Comparison of ENCODE assay signal across 30 mouse cellular contexts in genomic region chr15:3330291-3330690, GRCm38 (mm10). TPM values are rescaled to one million over a fixed set of nuclear protein-coding genes. Genes with fewer than 3 reads are reported as not detected.
DNase-seq lines count a peak whose midpoint lies in the region; ATAC-seq and TF ChIP-seq lines count a peak whose summit lies in the region.
"Had no signal": no experiment of that assay in that cellular context is flagged by ENCODE, and none has a peak within 500 bp of the region (broad histone marks: within the 10 kb centered on the region; RNA-seq: fewer than 3 reads in every experiment).

No protein-coding gene starts in this region.

- no peak for TF ChIP-seq EP300 in heart, adult 2 months (IDR thresholded peaks at IDR 0.05; ENCODE audit: insufficient read depth, low read depth, low read length)
- no peak for TF ChIP-seq EP300 in liver, postnatal 0 days (IDR thresholded peaks at IDR 0.05; ENCODE audit: low read depth)
- TF ChIP-seq EP300 in lung, postnatal 0 days (IDR thresholded peaks at IDR 0.05), result 0 out of 2 replicates have a peak, but pooled peaks have one; percentile 41
- TF ChIP-seq EP300 in stomach, postnatal 0 days (optimal IDR thresholded peaks at IDR 0.05), result no peak

- no peak for TF ChIP-seq POLR2A in heart, adult 2 months (IDR thresholded peaks at IDR 0.05; ENCODE audit: insufficient read depth, low read depth, low read length)

- no peak for ATAC-seq in liver, postnatal 0 days
- ATAC-seq in liver, embryonic 12.5 days, result no peak
- ATAC-seq in lung, postnatal 0 days, result peak; percentile 94
- ATAC-seq in stomach, postnatal 0 days (ENCODE audit: low FRiP score, low TSS enrichment), result no peak
- ATAC-seq: forebrain, embryonic 15.5 days; inflammation-experienced regulatory T-cells, adult 6 months had no signal

- H3K27me3 ChIP-seq in heart, adult 2 months (ENCODE audit: control insufficient read depth, insufficient read depth, low read length), result no peaks in the 10 kb centered on the region
- H3K27me3 ChIP-seq in liver, postnatal 0 days (ENCODE audit: insufficient read depth, low read length), result no peaks in the 10 kb centered on the region
- no peaks in the 10 kb centered on the region for H3K27me3 ChIP-seq in liver, embryonic 12.5 days (replicated peaks)
- H3K27me3 ChIP-seq in lung, postnatal 0 days (replicated peaks; ENCODE audit: insufficient read depth, low read length), result no peaks in the 10 kb centered on the region
- H3K27me3 ChIP-seq in stomach, postnatal 0 days (ENCODE audit: control insufficient read depth, insufficient read depth, low read length), result no peaks in the 10 kb centered on the region
- H3K27me3 ChIP-seq: embryonic facial prominence, embryonic 13.5 days; forebrain, embryonic 15.5 days; hindbrain, embryonic 15.5 days; liver, embryonic 13.5 days; lung, embryonic 15.5 days; megakaryocyte, embryonic 14.5 days; midbrain, embryonic 12.5 days; neural tube, embryonic 13.5 days had no signal

- peaks cover 11% of the 10 kb centered on the region for H3K36me3 ChIP-seq in heart, adult 2 months (ENCODE audit: control insufficient read depth, insufficient read depth, low read length)
- no peaks in the 10 kb centered on the region; the same call in 1 of the 2 replicates for H3K36me3 ChIP-seq in liver, postnatal 0 days (replicated peaks; ENCODE audit: insufficient read depth, low read length)
- peaks cover 8% of the 10 kb centered on the region; the same call in 1 of the 2 replicates for H3K36me3 ChIP-seq in liver, embryonic 12.5 days
- no peaks in the 10 kb centered on the region for H3K36me3 ChIP-seq in lung, postnatal 0 days (ENCODE audit: insufficient read depth, low read length)
- peaks cover 5% of the 10 kb centered on the region; the same call in 1 of the 2 replicates for H3K36me3 ChIP-seq in stomach, postnatal 0 days (ENCODE audit: control insufficient read depth, insufficient read depth, low read length)
- H3K36me3 ChIP-seq: forebrain, embryonic 10.5 days; forebrain, embryonic 15.5 days; hindbrain, embryonic 10.5 days; hindbrain, embryonic 15.5 days; midbrain, embryonic 12.5 days; neural tube, embryonic 13.5 days had no signal

- H3K9me3 ChIP-seq in liver, postnatal 0 days (ENCODE audit: low read length), result no peaks in the 10 kb centered on the region
- H3K9me3 ChIP-seq in liver, embryonic 12.5 days (replicated peaks), result no peaks in the 10 kb centered on the region
- H3K9me3 ChIP-seq in lung, postnatal 0 days (ENCODE audit: low read length), result no peaks in the 10 kb centered on the region
- no peaks in the 10 kb centered on the region for H3K9me3 ChIP-seq in stomach, postnatal 0 days (ENCODE audit: control insufficient read depth, low read length)
- H3K9me3 ChIP-seq: embryonic facial prominence, embryonic 13.5 days; forebrain, embryonic 10.5 days; forebrain, embryonic 15.5 days; hindbrain, embryonic 10.5 days; hindbrain, embryonic 15.5 days; liver, embryonic 13.5 days; lung, embryonic 15.5 days; megakaryocyte, embryonic 14.5 days; midbrain, embryonic 12.5 days; neural tube, embryonic 13.5 days had no signal

- H3K9ac ChIP-seq in heart, adult 2 months (ENCODE audit: low read depth, low read length), result no peak overlapping the region
- no peak overlapping the region for H3K9ac ChIP-seq in liver, postnatal 0 days (replicated peaks)
- H3K9ac ChIP-seq in liver, embryonic 12.5 days, result no peak overlapping the region
- H3K9ac ChIP-seq in lung, postnatal 0 days (replicated peaks; ENCODE audit: low read depth), result no peak overlapping the region
- no peak overlapping the region for H3K9ac ChIP-seq in stomach, postnatal 0 days (ENCODE audit: low read length)
- H3K9ac ChIP-seq: embryonic facial prominence, embryonic 13.5 days; forebrain, embryonic 15.5 days; hindbrain, embryonic 15.5 days; liver, embryonic 13.5 days; lung, embryonic 15.5 days; midbrain, embryonic 12.5 days; neural tube, embryonic 13.5 days had no signal

- TF ChIP-seq CTCF in heart, adult 2 months (IDR thresholded peaks at IDR 0.05), result 0 out of 2 replicates have a peak, but pooled peaks have one; percentile 15
- 0 out of 2 replicates have a peak, but pooled peaks have one; percentile 4 for TF ChIP-seq CTCF in liver, postnatal 0 days (IDR thresholded peaks at IDR 0.05; ENCODE audit: low read depth)
- peak; percentile 56 for TF ChIP-seq CTCF in lung, postnatal 0 days (IDR thresholded peaks at IDR 0.05)
- TF ChIP-seq CTCF in stomach, postnatal 0 days (IDR thresholded peaks at IDR 0.05; ENCODE audit: low read depth), result peak; percentile 49

- intact Hi-C loops in heart, adult 2 months (cut with DNase I), result no loop called here

- no peak for DNase-seq in heart, adult 2 months
- no peak for DNase-seq in heart, adult 11 months
- no peak for DNase-seq in liver, postnatal 0 days
- DNase-seq in lung, postnatal 0 days (ENCODE audit: low spot score), result peak; percentile 84
- DNase-seq in stomach, postnatal 0 days (ENCODE audit: low spot score), result peak; percentile 18
- DNase-seq in embryo, embryonic 10.5 days (ENCODE audit: low spot score), result no peak
- no peak for DNase-seq in gastrocnemius, adult 8-10 months (ENCODE audit: low spot score in 2 of 2)
- DNase-seq: adrenal gland, postnatal 10 days; cerebellum, adult 9-10 months; gastrocnemius, adult 2 months; heart, postnatal 14 days; kidney, adult 9 months; liver, embryonic 13.5 days had no signal

- H3K4me3 ChIP-seq in heart, adult 2 months, result no peak overlapping the region
- no peak overlapping the region for H3K4me3 ChIP-seq in liver, postnatal 0 days (ENCODE audit: low read depth, low read length)
- no peak overlapping the region for H3K4me3 ChIP-seq in liver, embryonic 12.5 days
- H3K4me3 ChIP-seq in lung, postnatal 0 days (ENCODE audit: low read depth, low read length), result no peak overlapping the region
- no peak overlapping the region for H3K4me3 ChIP-seq in stomach, postnatal 0 days (ENCODE audit: low read depth, low read length)
- H3K4me3 ChIP-seq: embryonic facial prominence, embryonic 13.5 days; forebrain, embryonic 10.5 days; forebrain, embryonic 15.5 days; gastrocnemius, adult 2 months; hindbrain, embryonic 10.5 days; hindbrain, embryonic 15.5 days; liver, embryonic 13.5 days; lung, embryonic 15.5 days; megakaryocyte, embryonic 14.5 days; midbrain, embryonic 12.5 days; neural tube, embryonic 13.5 days had no signal

- no peak overlapping the region for H3K4me2 ChIP-seq in liver, postnatal 0 days (ENCODE audit: low read depth, low read length)
- H3K4me2 ChIP-seq in liver, embryonic 12.5 days, result no peak overlapping the region
- H3K4me2 ChIP-seq in lung, postnatal 0 days (replicated peaks; ENCODE audit: low read depth, low read length), result no peak overlapping the region
- no peak overlapping the region for H3K4me2 ChIP-seq in stomach, postnatal 0 days (replicated peaks; ENCODE audit: low read depth)
- H3K4me2 ChIP-seq: embryonic facial prominence, embryonic 13.5 days; forebrain, embryonic 15.5 days; hindbrain, embryonic 15.5 days; liver, embryonic 13.5 days; lung, embryonic 15.5 days; midbrain, embryonic 12.5 days; neural tube, embryonic 13.5 days had no signal

- peaks cover 5% of the 10 kb centered on the region for H3K4me1 ChIP-seq in heart, adult 2 months (ENCODE audit: control insufficient read depth, insufficient read depth, low read length)
- no peaks in the 10 kb centered on the region for H3K4me1 ChIP-seq in liver, postnatal 0 days (ENCODE audit: insufficient read depth)
- H3K4me1 ChIP-seq in liver, embryonic 12.5 days, result no peaks in the 10 kb centered on the region
- no peaks in the 10 kb centered on the region for H3K4me1 ChIP-seq in lung, postnatal 0 days (ENCODE audit: insufficient read depth, low read depth, low read length)
- no peaks in the 10 kb centered on the region for H3K4me1 ChIP-seq in stomach, postnatal 0 days (replicated peaks; ENCODE audit: control insufficient read depth, insufficient read depth)
- H3K4me1 ChIP-seq: forebrain, embryonic 10.5 days; forebrain, embryonic 15.5 days; hindbrain, embryonic 10.5 days; hindbrain, embryonic 15.5 days; liver, embryonic 13.5 days; lung, embryonic 15.5 days; megakaryocyte, embryonic 14.5 days; midbrain, embryonic 12.5 days; neural tube, embryonic 13.5 days had no signal

- WGBS in heart, adult 2 months, result 91% methylated on average over 1 of the region's 1 CpGs
- WGBS in liver, postnatal 0 days (ENCODE audit: insufficient replicate concordance), result 76% methylated on average over 1 of the region's 1 CpGs
- 37% methylated on average over 1 of the region's 1 CpGs for WGBS in liver, embryonic 12.5 days (ENCODE audit: insufficient replicate concordance)
- WGBS in lung, postnatal 0 days, result 61% methylated on average over 1 of the region's 1 CpGs
- 81% methylated on average over 1 of the region's 1 CpGs for WGBS in stomach, postnatal 0 days

- no peaks in the 10 kb centered on the region for H3K79me2 ChIP-seq in heart, adult 2 months (replicated peaks; ENCODE audit: control insufficient read depth, insufficient read depth, low read length)

- H3K27ac ChIP-seq in heart, adult 2 months, result no peak overlapping the region
- H3K27ac ChIP-seq in liver, postnatal 0 days (ENCODE audit: low read depth), result no peak overlapping the region
- no peak overlapping the region for H3K27ac ChIP-seq in liver, embryonic 12.5 days
- no peak overlapping the region for H3K27ac ChIP-seq in lung, postnatal 0 days (ENCODE audit: low read length)
- no peak overlapping the region for H3K27ac ChIP-seq in stomach, postnatal 0 days (replicated peaks)
- H3K27ac ChIP-seq: embryonic facial prominence, embryonic 13.5 days; forebrain, embryonic 10.5 days; forebrain, embryonic 15.5 days; hindbrain, embryonic 10.5 days; hindbrain, embryonic 15.5 days; liver, embryonic 13.5 days; lung, embryonic 15.5 days; midbrain, embryonic 12.5 days; neural tube, embryonic 13.5 days had no signal

RNA-seq across cellular contexts. Expression of gene Ccdc152, which starts 27.0 kb away (rescaled TPM):
- not detected for total RNA-seq in heart, adult 2 months (2021)
- 0.39 and 0.73 TPM in 2 replicates for polyA plus RNA-seq in heart, adult 2 months (2012; rRNA removed)
- polyA plus RNA-seq in liver, postnatal 0 days (2015; fragmentation: Nextera tagmentation; extraction: Ambion mirVana), result 5.6 and 5.9 TPM in 2 replicates
- polyA plus RNA-seq in liver, embryonic 12.5 days (2016; fragmentation: Nextera tagmentation; extraction: Ambion mirVana), result 0.11 and 0.32 TPM in 2 replicates
- polyA plus RNA-seq in lung, postnatal 0 days (2015; fragmentation: Nextera tagmentation; extraction: Ambion mirVana), result 1.7 and 2.2 TPM in 2 replicates
- polyA plus RNA-seq in stomach, postnatal 0 days (2015; fragmentation: Nextera tagmentation; extraction: Ambion mirVana), result 0.79 and 0.82 TPM in 2 replicates
- total RNA-seq in gastrocnemius, adult 8-10 months (2022), result under 1 TPM in 2 of 4 experiments, not detected in 2; 0.24 to 0.41 TPM
- total RNA-seq: adrenal gland, postnatal 10 days; gastrocnemius, adult 2 months; gastrocnemius, postnatal 4 days; layer of hippocampus, adult 8-10 months; layer of hippocampus, postnatal 25 days; left cerebral cortex, adult 8-10 months; left cerebral cortex, postnatal 36 days; midbrain, postnatal 0 days had no signal
- polyA plus RNA-seq: embryonic facial prominence, embryonic 13.5 days; forebrain, embryonic 15.5 days; hindbrain, embryonic 10.5 days; hindbrain, embryonic 15.5 days; neural tube, embryonic 13.5 days had no signal

Comparison
In these comparisons a context has a peak if more than half of its experiments do, and no peak if none do; other contexts are left out.
1. DNase-seq: peak in lung, postnatal 0 days (single experiment) and stomach, postnatal 0 days (single experiment); none in heart, adult 2 months (0 of 2), heart, adult 11 months (single experiment), liver, postnatal 0 days (single experiment), embryo, embryonic 10.5 days (single experiment) and gastrocnemius, adult 8-10 months (0 of 2).
2. CTCF ChIP-seq: peak in every context shown above with its lines; median percentile 56 in lung, postnatal 0 days; 49 in stomach, postnatal 0 days; 15 in heart, adult 2 months; 4 in liver, postnatal 0 days.